Mouse (Mus musculus) cerebellum, adult (tissue): Measurements from ENCODE around the gene Nsmf.
A peak's percentile ranks its signal among the peaks of the same experiment; 100 is the strongest.

Source experiments
- ATAC-seq: cut with Nextera tagmentation; 2 replicates; pipeline ENCODE4 v1.9.2; 2017; ENCODE audit warnings: mild to moderate bottlenecking, moderate library complexity, mixed read lengths; ENCODE audit not compliant: insufficient number of reproducible peaks, low FRiP score, low TSS enrichment

The Nsmf gene

GRCm38 (mm10) chr2:25054221-25055067 is at the start of gene Nsmf:
Gene Nsmf (plus strand): TSS chr2:25054355.
- ATAC-seq, result peak; percentile 62

GRCm38 (mm10) chr2:25006767-25007166 is 47.4 kb upstream of the Nsmf start:
- ATAC-seq, result no peak

GRCm38 (mm10) chr2:25008250-25008649 is 45.9 kb upstream of the Nsmf start:
- no peak for ATAC-seq

- no peak for ATAC-seq
Observed at GRCm38 (mm10) chr2:25022678-25023077, 31.5 kb upstream of the Nsmf start.

GRCm38 (mm10) chr2:25025109-25025508 is 29.0 kb upstream of the Nsmf start:
- ATAC-seq, result no peak

GRCm38 (mm10) chr2:25034994-25035393 is 19.2 kb upstream of the Nsmf start:
- ATAC-seq, result no peak

- no peak for ATAC-seq
Observed at GRCm38 (mm10) chr2:25040089-25040488, 14.1 kb upstream of the Nsmf start.

- ATAC-seq, result no peak
Observed at GRCm38 (mm10) chr2:25050921-25051320, 3.2 kb upstream of the Nsmf start.

GRCm38 (mm10) chr2:25051450-25051849 is 2.7 kb upstream of the Nsmf start:
- ATAC-seq, result no peak

GRCm38 (mm10) chr2:25053101-25053500 is 1.1 kb upstream of the Nsmf start:
- ATAC-seq, result no peak

- 0 out of 2 replicates have a peak, but pooled peaks have one; percentile 4 for ATAC-seq
Observed at GRCm38 (mm10) chr2:25055068-25055405, 882 bp downstream of the Nsmf start.

GRCm38 (mm10) chr2:25055409-25056155 is 1.4 kb downstream of the Nsmf start:
- no peak for ATAC-seq

- no peak for ATAC-seq
Observed at GRCm38 (mm10) chr2:25058926-25059325, 4.8 kb downstream of the Nsmf start.

GRCm38 (mm10) chr2:25063523-25063922 is 9.4 kb downstream of the Nsmf start:
- no peak for ATAC-seq

GRCm38 (mm10) chr2:25064285-25064684 is 10.1 kb downstream of the Nsmf start:
- no peak for ATAC-seq

GRCm38 (mm10) chr2:25065537-25065936 is 11.4 kb downstream of the Nsmf start:
- no peak for ATAC-seq

- no peak for ATAC-seq
Observed at GRCm38 (mm10) chr2:25066552-25066951, 12.4 kb downstream of the Nsmf start.

GRCm38 (mm10) chr2:25069537-25069936 is 15.4 kb downstream of the Nsmf start:
- no peak for ATAC-seq

- no peak for ATAC-seq
Observed at GRCm38 (mm10) chr2:25072398-25072797, 18.2 kb downstream of the Nsmf start.

- no peak for ATAC-seq
Observed at GRCm38 (mm10) chr2:25075506-25075905, 21.4 kb downstream of the Nsmf start.

GRCm38 (mm10) chr2:25078967-25079366 is 24.8 kb downstream of the Nsmf start:
- ATAC-seq, result no peak

GRCm38 (mm10) chr2:25080076-25080475 is 25.9 kb downstream of the Nsmf start, which contains the start of gene Entpd8:
Gene Entpd8 (plus strand): TSS chr2:25080304.
- no peak for ATAC-seq
